Mouse (Mus musculus) spleen, adult 2 months (tissue): Measurements from ENCODE around the gene Golga5. TPM values are rescaled to one million over a fixed set of nuclear protein-coding genes. Genes with fewer than 3 reads are reported as not detected.

Experiments used
- DNase-seq, 2 experiments: peaks; one replicate each; pipeline versions ENCODE4 v3.0.0 to v3.0.0-alpha.2; 2012 to 2021; ENCODE audit warnings: low spot score in 2 of 2, low read depth in 1 of 2
- H3K27ac ChIP-seq: fragments of 200-500 bp; 2 replicates; pipeline ENCODE4 v1.5.1; 2012; ENCODE audit warnings: low read length, inconsistent platforms; ENCODE audit not compliant: insufficient read depth
- H3K27me3 ChIP-seq: fragments of 200-500 bp; 2 replicates; pipeline ENCODE4 v1.6.1; 2012; ENCODE audit warnings: mild to moderate bottlenecking, moderate library complexity, low read length, inconsistent platforms; ENCODE audit not compliant: control insufficient read depth, insufficient read depth
- H3K36me3 ChIP-seq: fragments of 200-500 bp; 2 replicates; pipeline ENCODE4 v1.6.1; 2012; ENCODE audit warnings: mild to moderate bottlenecking, low read length, inconsistent platforms; ENCODE audit not compliant: control insufficient read depth, insufficient read depth
- H3K4me1 ChIP-seq: fragments of 200-500 bp; 2 replicates; pipeline ENCODE4 v1.6.1; 2011; ENCODE audit warnings: inconsistent platforms; ENCODE audit not compliant: control insufficient read depth, insufficient read depth, insufficient read length
- H3K4me3 ChIP-seq: fragments of 200-500 bp; 2 replicates; pipeline ENCODE4 v1.5.1; 2011; ENCODE audit warnings: mild to moderate bottlenecking, inconsistent platforms; ENCODE audit not compliant: insufficient read depth, insufficient read length; ENCODE audit errors: extremely low read depth
- CTCF ChIP-seq: fragments of 200-500 bp; IDR thresholded peaks from 2 replicates; pipeline ENCODE4 v1.5.1; 2011; ENCODE audit warnings: mild to moderate bottlenecking, inconsistent platforms; ENCODE audit not compliant: insufficient read depth, insufficient read length, insufficient replicate concordance; ENCODE audit errors: extremely low read depth
- POLR2A ChIP-seq: fragments of 200-500 bp; IDR thresholded peaks from 2 replicates; pipeline ENCODE4 v1.6.1; 2011; ENCODE audit warnings: low read depth, low read length, inconsistent platforms
- WGBS: fragments of 180-500 bp; shearing (Covaris S2); methylation state at CpG from one replicate; pipeline ENCODE4 v1.1.7; 2018; 5-methylcytosine and 5-hydroxymethylcytosine counted together
- polyA plus RNA-seq: library from polyadenylated mRNA; depleted of rRNA; stranded (reverse); fragments of >200 nt; gene quantifications from 2 replicates; pipeline ENCODE4 v1.2.3, GENCODE M21; 2012; rRNA removed

Gene Golga5
- polyA plus RNA-seq, 1 experiment = 6.9 TPM

DNA sequence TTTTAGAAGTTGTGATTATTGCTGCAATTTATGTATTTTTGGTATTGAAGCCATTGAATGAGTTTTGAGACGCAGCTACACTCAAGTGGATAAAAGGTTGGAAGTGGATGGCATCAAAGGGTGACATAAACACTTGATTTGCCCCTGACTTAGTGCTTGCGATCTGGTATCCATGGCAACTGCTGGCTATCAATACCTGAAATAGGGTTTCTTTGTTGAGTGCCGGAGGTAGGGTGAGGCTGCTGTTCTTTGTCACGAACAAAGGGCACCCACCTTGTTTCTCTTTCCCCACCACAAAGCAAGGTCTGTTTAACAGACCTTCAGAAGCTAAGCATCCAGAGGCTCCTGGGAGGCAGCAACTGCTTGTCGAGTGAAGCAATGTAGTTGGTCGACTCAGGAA, 76.2 kb downstream of the Golga5 start:
- TF ChIP-seq POLR2A (no peak), CTCF (no peak)
- no peaks in the 10 kb centered on the region for H3K4me1 ChIP-seq
- H3K36me3 ChIP-seq = no peaks in the 10 kb centered on the region
- DNase-seq = no peak
- WGBS = 80% methylated on average over 6 of the region's 6 CpGs
- H3K4me3 ChIP-seq = no peak overlapping the region
- no peak overlapping the region for H3K27ac ChIP-seq
- no peaks in the 10 kb centered on the region for H3K27me3 ChIP-seq

Other genes with a start within 250 kb of the Golga5 start
- gene Rin3, start 186.1 kb upstream of the Golga5 start, polyA plus RNA-seq = 63.4 and 67.0 TPM in 2 replicates
- 111 and 132 TPM in 2 replicates for gene Lgmn, start 29.3 kb upstream of the Golga5 start, polyA plus RNA-seq
- 0.12 TPM in 1 of 2 replicates, not detected in the other for gene Chga, start 85.8 kb downstream of the Golga5 start, polyA plus RNA-seq
- gene Itpk1, start 235.8 kb downstream of the Golga5 start, polyA plus RNA-seq = 21.1 and 22.2 TPM in 2 replicates